Mouse (Mus musculus) megakaryocyte, embryonic 14.5 days (primary cell): ENCODE measurements around the gene Cnr1. TPM values are rescaled to one million over a fixed set of nuclear protein-coding genes. Genes with fewer than 3 reads are reported as not detected.

ENCODE experiments used
- H3K27me3 ChIP-seq: replicated peaks from 2 replicates; pipeline ENCODE3; 2012; ENCODE audit warnings: inconsistent platforms
- H3K36me3 ChIP-seq: replicated peaks from 2 replicates; pipeline ENCODE3; 2012; ENCODE audit warnings: low read length, inconsistent platforms, mixed read lengths
- H3K4me1 ChIP-seq: 2 replicates; pipeline ENCODE4 v1.6.1; 2012; ENCODE audit warnings: inconsistent platforms
- H3K4me3 ChIP-seq: replicated peaks from 2 replicates; pipeline ENCODE3; 2012; ENCODE audit warnings: moderate library complexity, mild to moderate bottlenecking, inconsistent platforms
- H3K9me3 ChIP-seq: 2 replicates; pipeline ENCODE4 v1.6.1; 2012; ENCODE audit warnings: inconsistent platforms
- FLI1 ChIP-seq: IDR thresholded peaks from 2 replicates; pipeline ENCODE4 v1.6.1; 2012; ENCODE audit warnings: low read length, inconsistent platforms, mixed read lengths
- GATA1 ChIP-seq: IDR thresholded peaks from 3 replicates; pipeline ENCODE4 v1.6.1; 2012; ENCODE audit warnings: mixed read lengths, low read length, inconsistent platforms, borderline replicate concordance
- polyA plus RNA-seq: library from polyadenylated mRNA; stranded (reverse); fragments of >175 nt; gene quantifications from 2 replicates; pipeline ENCODE4 v1.2.3, GENCODE M21; 2012; ENCODE audit warnings: low replicate concordance; ENCODE audit not compliant: insufficient read depth

Cnr1 gene
- polyA plus RNA-seq: 0.03 TPM in 1 of 2 replicates, not detected in the other

DNA sequence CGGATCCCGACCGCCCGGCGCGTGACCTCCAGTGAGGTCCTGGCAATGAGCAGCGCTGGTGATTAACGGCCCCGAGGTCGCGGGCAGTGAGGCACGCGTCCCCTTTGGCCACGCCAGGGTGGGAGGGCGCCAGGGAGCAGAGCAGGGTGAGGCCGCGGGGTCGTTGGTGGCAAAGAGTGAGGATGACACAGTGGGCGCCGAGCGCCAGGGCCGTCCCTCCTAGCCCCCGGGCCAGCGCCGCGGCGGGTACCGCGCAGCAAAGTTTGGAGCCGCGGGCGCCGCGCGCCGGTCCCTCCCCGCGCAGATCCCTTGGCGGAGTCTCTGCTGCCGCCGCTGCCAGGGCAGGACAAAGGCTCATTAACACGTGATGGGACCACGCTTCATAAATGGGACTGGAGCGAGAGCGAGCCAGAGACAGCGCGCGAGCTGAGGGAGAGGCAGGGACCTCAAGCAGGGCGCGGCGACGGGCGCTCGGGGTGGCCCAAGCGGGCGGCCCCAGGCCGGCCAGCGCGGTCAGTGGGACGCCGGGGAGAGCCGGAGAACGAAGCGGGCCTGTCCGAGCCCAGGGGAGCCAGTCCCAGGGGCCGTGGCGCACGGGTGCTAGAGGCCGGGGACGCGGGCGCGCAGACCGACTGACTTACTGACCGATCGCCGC lies at the start of gene Cnr1:
TSS of gene Cnr1 (plus strand) at position 360 of the 655 bp plus-strand sequence.
- TF ChIP-seq FLI1: no peak
- no peak for TF ChIP-seq GATA1
- H3K27me3 ChIP-seq: peaks cover 53% of the 10 kb centered on the region
- H3K4me3 ChIP-seq: peak within 1 kb of the TSS; percentile 93
- H3K9me3 ChIP-seq: no peaks in the 10 kb centered on the region
- peaks cover 26% of the 10 kb centered on the region for H3K4me1 ChIP-seq
- H3K36me3 ChIP-seq: no peaks in the 10 kb centered on the region

DNA sequence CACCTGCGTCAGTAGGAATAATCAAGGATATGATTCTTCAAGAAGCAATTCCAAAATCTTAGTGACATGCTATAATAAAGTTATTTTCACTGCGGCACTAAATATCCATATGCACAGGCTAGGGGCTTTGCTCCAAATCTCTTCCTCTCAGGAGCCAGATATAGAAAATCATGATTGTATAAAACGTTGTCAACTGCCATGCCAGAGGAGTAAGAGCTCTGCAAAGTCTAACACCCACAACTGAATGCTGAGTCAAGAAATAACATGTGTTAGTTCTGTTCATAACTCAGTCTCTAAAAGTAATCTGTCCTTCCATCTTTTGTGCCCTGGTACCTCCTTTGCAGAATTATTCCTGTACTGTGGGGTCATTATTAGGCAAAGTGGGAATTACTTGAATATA lies 44.4 kb upstream of the Cnr1 start:
- Histone ChIP-seq H3K9me3 (peaks cover 7% of the 10 kb centered on the region), H3K4me3 (no peak overlapping the region), H3K4me1 (no peaks in the 10 kb centered on the region), H3K27me3 (no peaks in the 10 kb centered on the region), H3K36me3 (no peaks in the 10 kb centered on the region)
- TF ChIP-seq FLI1 (no peak), GATA1 (no peak)

DNA sequence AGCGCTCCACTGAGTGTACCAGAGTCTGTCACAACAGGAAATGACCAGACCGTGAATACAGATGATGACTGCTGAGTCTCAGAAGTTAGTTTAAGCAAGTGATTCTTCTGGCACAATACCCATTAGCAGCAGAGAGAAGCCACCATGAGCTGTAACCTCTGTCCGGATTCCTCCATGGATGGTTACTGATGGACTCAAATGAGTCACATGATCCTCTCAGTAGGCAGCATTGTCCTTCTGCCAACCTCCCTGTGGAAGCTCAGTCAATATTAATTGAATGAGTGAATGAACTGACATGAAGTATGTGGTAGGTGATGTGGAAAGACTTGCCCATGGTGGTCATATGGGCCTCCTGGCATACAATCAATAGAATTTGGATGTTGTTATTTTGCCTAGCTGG lies 38.4 kb upstream of the Cnr1 start:
- H3K4me1 ChIP-seq: peaks cover 7% of the 10 kb centered on the region; the same call in 1 of the 2 replicates
- TF ChIP-seq FLI1 (no peak), GATA1 (no peak)
- peaks cover 2% of the 10 kb centered on the region for H3K27me3 ChIP-seq

DNA sequence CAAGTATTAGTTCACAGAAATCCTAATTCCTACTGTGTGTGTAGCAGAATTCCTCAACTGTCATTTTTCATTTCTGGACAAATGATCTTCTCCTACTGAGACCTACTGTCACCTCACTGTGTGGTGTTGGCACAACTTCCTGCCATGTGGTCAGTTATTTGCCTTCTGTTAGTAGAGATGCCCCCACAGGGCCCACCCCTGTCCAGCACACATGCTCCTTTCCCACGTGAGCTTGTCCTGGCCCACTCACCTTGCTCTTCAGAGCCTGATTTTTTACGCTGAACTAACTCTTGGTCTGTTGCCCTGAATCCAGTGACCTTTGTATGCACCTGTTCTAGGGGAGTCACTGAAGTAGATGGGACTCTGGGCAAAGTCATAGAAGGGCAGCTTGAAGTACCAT lies 34.4 kb upstream of the Cnr1 start:
- Histone ChIP-seq H3K4me3 (no peak overlapping the region), H3K27me3 (peaks cover 2% of the 10 kb centered on the region), H3K4me1 (peaks cover 9% of the 10 kb centered on the region; the same call in 1 of the 2 replicates), H3K36me3 (no peaks in the 10 kb centered on the region), H3K9me3 (0 out of 2 replicates have a peak, but pooled peaks cover 3% of the 10 kb centered on the region)
- TF ChIP-seq GATA1 (no peak), FLI1 (no peak)

More for the DNA sequence above, 38.4 kb upstream of the Cnr1 start:
- no peak overlapping the region for H3K4me3 ChIP-seq
- H3K9me3 ChIP-seq: peaks cover 10% of the 10 kb centered on the region
- no peaks in the 10 kb centered on the region for H3K36me3 ChIP-seq

DNA sequence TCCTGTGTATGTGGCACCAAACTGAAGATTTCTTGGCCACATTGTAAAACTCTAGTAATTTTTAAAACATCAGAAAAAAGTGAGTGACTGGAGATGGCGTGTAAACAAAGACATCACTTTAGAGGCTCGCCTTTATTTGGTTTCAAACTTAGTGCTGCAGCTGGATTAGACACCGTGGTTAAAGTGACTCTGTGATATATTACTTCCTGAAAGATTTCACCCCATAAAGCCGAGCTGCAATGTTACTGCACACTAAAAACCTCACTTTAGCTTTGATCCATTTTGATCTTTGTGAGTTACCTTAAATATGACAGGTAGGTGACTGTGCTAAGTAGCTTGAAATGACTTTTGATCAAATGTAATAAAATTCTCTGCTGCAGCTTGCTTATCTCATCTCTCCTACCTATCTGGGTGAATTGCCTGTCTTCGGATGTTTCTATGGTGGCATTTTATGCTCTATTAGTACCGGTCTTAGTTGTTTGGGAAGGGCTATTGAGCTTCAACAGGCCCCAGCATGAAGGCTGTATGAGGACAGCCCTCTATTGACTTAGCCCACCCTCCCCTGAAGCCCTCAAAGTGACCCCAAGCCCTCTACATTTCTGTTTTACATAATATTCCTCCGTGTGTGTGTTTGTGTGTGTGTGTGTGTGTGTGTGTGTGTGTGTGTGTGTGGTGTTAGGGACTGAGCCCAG lies 32.1 kb upstream of the Cnr1 start:
- no peak overlapping the region for H3K4me3 ChIP-seq
- peaks cover 2% of the 10 kb centered on the region for H3K27me3 ChIP-seq
- TF ChIP-seq GATA1 (no peak), FLI1 (no peak)
- H3K4me1 ChIP-seq: 0 out of 2 replicates have a peak, but pooled peaks cover 5% of the 10 kb centered on the region
- no peaks in the 10 kb centered on the region for H3K36me3 ChIP-seq
- 0 out of 2 replicates have a peak, but pooled peaks cover 3% of the 10 kb centered on the region for H3K9me3 ChIP-seq

DNA sequence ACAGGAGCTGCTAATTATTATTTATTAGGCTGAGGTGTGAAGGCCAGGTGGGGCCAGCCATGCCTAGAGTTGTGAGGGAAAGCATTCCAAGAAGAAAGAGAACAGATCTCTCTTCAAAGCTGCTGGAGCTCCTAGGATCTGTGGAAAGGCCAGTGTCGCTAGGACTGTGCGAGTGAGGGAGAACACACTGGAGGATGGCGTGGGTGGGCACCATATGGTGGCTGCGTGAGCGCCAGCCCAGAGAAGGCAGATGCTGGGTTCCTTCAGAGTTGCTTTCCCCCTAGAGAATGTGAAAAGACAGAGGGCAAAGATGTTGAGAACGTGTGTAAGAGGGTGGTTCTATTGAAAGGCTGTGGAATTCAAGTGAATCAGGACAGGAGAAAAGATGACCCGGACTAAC lies 30.6 kb upstream of the Cnr1 start:
- no peak for TF ChIP-seq FLI1
- no peak for TF ChIP-seq GATA1
- Histone ChIP-seq H3K27me3 (peaks cover 2% of the 10 kb centered on the region), H3K4me1 (0 out of 2 replicates have a peak, but pooled peaks cover 5% of the 10 kb centered on the region), H3K36me3 (no peaks in the 10 kb centered on the region), H3K9me3 (0 out of 2 replicates have a peak, but pooled peaks cover 3% of the 10 kb centered on the region), H3K4me3 (no peak overlapping the region)

DNA sequence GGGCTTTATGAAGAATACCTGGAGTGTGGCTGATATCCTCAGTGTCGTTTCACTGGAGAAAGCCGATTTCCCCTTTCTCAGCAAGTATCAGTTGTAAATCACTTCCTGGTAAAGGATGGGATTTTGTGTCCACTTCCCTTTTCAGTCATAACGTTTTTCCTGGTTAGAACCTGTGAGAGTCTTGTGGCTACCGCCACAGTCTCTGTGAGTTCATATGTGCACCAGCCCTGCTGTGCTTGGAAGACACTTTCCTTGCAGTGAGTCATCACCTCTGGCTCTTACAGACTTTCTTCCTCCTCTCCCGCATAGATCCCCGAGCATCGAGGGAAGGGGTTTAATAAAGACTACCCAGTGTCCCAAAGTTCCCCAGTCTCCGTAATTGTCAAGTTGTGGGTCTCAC lies 29.3 kb upstream of the Cnr1 start:
- 0 out of 2 replicates have a peak, but pooled peaks cover 3% of the 10 kb centered on the region for H3K9me3 ChIP-seq
- TF ChIP-seq FLI1: no peak
- no peak for TF ChIP-seq GATA1
- H3K36me3 ChIP-seq: no peaks in the 10 kb centered on the region
- H3K27me3 ChIP-seq: peaks cover 2% of the 10 kb centered on the region
- 0 out of 2 replicates have a peak, but pooled peaks cover 3% of the 10 kb centered on the region for H3K4me1 ChIP-seq
- H3K4me3 ChIP-seq: no peak overlapping the region

DNA sequence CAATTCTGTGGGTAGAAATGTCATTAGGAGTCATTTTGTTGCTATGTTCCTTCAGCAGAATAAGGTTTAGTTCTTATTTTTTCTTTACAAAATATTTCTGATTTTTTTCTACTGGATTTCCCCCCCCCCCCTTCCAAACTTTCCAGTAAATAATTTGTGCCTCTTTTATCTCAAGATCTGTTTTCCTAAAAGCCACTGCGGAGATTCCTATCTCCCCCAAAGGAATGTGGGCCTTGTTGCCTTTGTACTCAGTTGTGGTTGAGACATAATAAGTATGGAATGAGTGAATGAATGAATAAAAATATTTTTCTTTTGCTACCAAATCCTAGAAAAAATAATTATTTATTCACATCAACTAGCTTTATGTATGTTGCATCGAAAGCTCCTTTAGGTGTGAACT lies 28.9 kb upstream of the Cnr1 start:
- Histone ChIP-seq H3K27me3 (peaks cover 2% of the 10 kb centered on the region), H3K9me3 (0 out of 2 replicates have a peak, but pooled peaks cover 3% of the 10 kb centered on the region), H3K4me1 (0 out of 2 replicates have a peak, but pooled peaks cover 2% of the 10 kb centered on the region), H3K4me3 (no peak overlapping the region), H3K36me3 (no peaks in the 10 kb centered on the region)
- no peak for TF ChIP-seq FLI1
- TF ChIP-seq GATA1: no peak

DNA sequence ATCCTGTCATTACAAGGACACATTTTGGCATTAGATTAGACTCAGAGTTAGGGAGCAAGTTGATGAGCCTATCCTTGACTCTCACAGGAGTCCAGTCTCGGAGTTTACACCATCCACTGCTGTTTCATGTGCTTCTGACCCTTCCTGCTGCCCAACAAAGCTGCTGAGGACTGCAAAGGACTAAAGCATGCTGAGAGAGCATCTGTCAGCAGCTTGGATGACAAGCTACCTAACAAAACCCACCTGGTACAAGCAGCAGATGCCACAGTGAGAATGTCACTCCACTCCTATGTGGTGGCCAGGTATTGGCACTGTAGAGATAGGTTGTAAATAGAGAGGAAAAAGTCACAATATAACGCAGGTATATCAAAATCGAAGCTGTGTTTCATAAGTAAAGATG lies 22.7 kb upstream of the Cnr1 start:
- no peaks in the 10 kb centered on the region for H3K27me3 ChIP-seq
- H3K4me1 ChIP-seq: no peaks in the 10 kb centered on the region
- H3K9me3 ChIP-seq: peaks cover 7% of the 10 kb centered on the region; the same call in 1 of the 2 replicates
- no peak overlapping the region for H3K4me3 ChIP-seq
- TF ChIP-seq FLI1: no peak
- TF ChIP-seq GATA1: no peak
- H3K36me3 ChIP-seq: no peaks in the 10 kb centered on the region
